In the genomic region with DNA sequence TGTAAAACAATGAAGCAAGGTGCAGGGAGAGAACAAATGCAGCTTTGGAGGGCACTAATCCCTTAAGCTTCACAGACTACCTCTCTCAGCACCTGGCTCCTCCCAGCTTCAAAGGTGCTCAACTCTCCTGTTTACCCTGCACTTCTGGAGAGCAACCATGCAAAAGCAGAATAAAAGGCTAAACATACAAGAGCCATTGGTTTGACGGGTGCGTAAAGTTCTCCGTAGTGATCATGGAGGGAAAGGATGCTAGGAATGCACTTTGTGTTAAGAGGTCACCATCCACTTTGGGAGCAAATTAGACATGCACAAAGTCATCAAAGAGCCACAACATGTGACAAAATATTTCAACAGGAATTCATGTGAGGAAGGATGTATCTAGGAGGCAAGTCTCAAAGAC, we compare ENCODE assay signal across 23 mouse cellular contexts.
DNase-seq lines count a peak whose midpoint lies in the region; ATAC-seq lines count a peak whose summit lies in the region.
"Had no signal": no experiment of that assay in that cellular context is flagged by ENCODE, and none has a peak within 500 bp of the region (broad histone marks: within the 10 kb centered on the region; RNA-seq: fewer than 3 reads in every experiment).

No protein-coding gene starts in this region.

- DNase-seq in heart, adult 11 months = peak; percentile 79
- peak; percentile 40 for DNase-seq in Muller cell, postnatal 12 days (ENCODE audit: inconsistent ontology term)
- DNase-seq in R1 (ENCODE audit: low read depth, low spot score) = peak; percentile 51
- DNase-seq: adrenal gland, adult 2 months; adrenal gland, postnatal 10 days; adrenal gland, postnatal 25 days; cerebellum, adult 11 months; cerebellum, adult 18-20 months; cerebellum, adult 8-10 months; cerebellum, adult 9-11 months; cerebellum, postnatal 14 days; cerebellum, postnatal 36 days; embryo, embryonic 11 days had no signal

- H3K4me2 ChIP-seq in heart, embryonic 12.5 days = no peak overlapping the region
- H3K4me2 ChIP-seq in intestine, embryonic 15.5 days (replicated peaks) = no peak overlapping the region
- H3K4me2 ChIP-seq: embryonic facial prominence, embryonic 12.5 days; embryonic facial prominence, embryonic 15.5 days; forebrain, embryonic 12.5 days had no signal

- no peak overlapping the region for H3K9ac ChIP-seq in heart, embryonic 12.5 days
- no peak overlapping the region for H3K9ac ChIP-seq in intestine, embryonic 15.5 days
- H3K9ac ChIP-seq: embryonic facial prominence, embryonic 12.5 days; embryonic facial prominence, embryonic 15.5 days; forebrain, embryonic 12.5 days had no signal

- peaks cover 35% of the 10 kb centered on the region for H3K4me1 ChIP-seq in heart, embryonic 12.5 days (replicated peaks)
- H3K4me1 ChIP-seq in intestine, embryonic 15.5 days (replicated peaks) = 0 out of 2 replicates have a peak, but pooled peaks cover 5% of the 10 kb centered on the region
- H3K4me1 ChIP-seq: forebrain, embryonic 12.5 days had no signal

- H3K36me3 ChIP-seq in heart, embryonic 12.5 days = no peaks in the 10 kb centered on the region
- no peaks in the 10 kb centered on the region for H3K36me3 ChIP-seq in intestine, embryonic 15.5 days
- H3K36me3 ChIP-seq: embryonic facial prominence, embryonic 12.5 days; embryonic facial prominence, embryonic 15.5 days; forebrain, embryonic 10.5 days; forebrain, embryonic 12.5 days had no signal

- ATAC-seq in heart, embryonic 12.5 days (ENCODE audit: insufficient number of reproducible peaks, low FRiP score) = no peak
- ATAC-seq in intestine, embryonic 15.5 days = no peak
- ATAC-seq: forebrain, embryonic 14.5 days; forebrain, embryonic 16.5 days; Patski had no signal

- no peaks in the 10 kb centered on the region for H3K27me3 ChIP-seq in heart, embryonic 12.5 days (replicated peaks)
- H3K27me3 ChIP-seq in intestine, embryonic 15.5 days (replicated peaks) = no peaks in the 10 kb centered on the region
- H3K27me3 ChIP-seq: embryonic facial prominence, embryonic 12.5 days; embryonic facial prominence, embryonic 15.5 days; forebrain, embryonic 12.5 days; Patski had no signal

- 75% methylated on average over 3 of the region's 3 CpGs for WGBS in heart, embryonic 12.5 days
- 78% methylated on average over 3 of the region's 3 CpGs for WGBS in intestine, embryonic 15.5 days

- no peak overlapping the region for H3K4me3 ChIP-seq in heart, embryonic 12.5 days
- H3K4me3 ChIP-seq in intestine, embryonic 15.5 days (replicated peaks) = no peak overlapping the region
- H3K4me3 ChIP-seq: embryonic facial prominence, embryonic 12.5 days; embryonic facial prominence, embryonic 15.5 days; erythroblast, embryonic 14.5 days; forebrain, embryonic 10.5 days; forebrain, embryonic 12.5 days had no signal

- no peak overlapping the region for H3K27ac ChIP-seq in heart, embryonic 12.5 days (ENCODE audit: poor library complexity, severe bottlenecking)
- H3K27ac ChIP-seq in intestine, embryonic 15.5 days = no peak overlapping the region
- H3K27ac ChIP-seq: embryonic facial prominence, embryonic 12.5 days; embryonic facial prominence, embryonic 15.5 days; forebrain, embryonic 10.5 days; forebrain, embryonic 12.5 days had no signal

- H3K9me3 ChIP-seq in heart, embryonic 12.5 days (replicated peaks) = 0 out of 2 replicates have a peak, but pooled peaks cover 3% of the 10 kb centered on the region
- H3K9me3 ChIP-seq in intestine, embryonic 15.5 days = no peaks in the 10 kb centered on the region
- H3K9me3 ChIP-seq: embryonic facial prominence, embryonic 12.5 days; embryonic facial prominence, embryonic 15.5 days; forebrain, embryonic 12.5 days had no signal
